Mouse (Mus musculus) lung, embryonic 16.5 days (tissue): ENCODE data around the gene Cpt1b. TPM values are rescaled to one million over a fixed set of nuclear protein-coding genes. Genes with fewer than 3 reads are reported as not detected.

Experiments used
- ATAC-seq: fragments of 200-750 bp; cut with Nextera tagmentation; 2 replicates; pipeline ENCODE4 v1.8.0; 2017; ENCODE audit warnings: low read depth, mild to moderate bottlenecking, moderate library complexity
- H3K27ac ChIP-seq: fragments of 300-500 bp; sonication (generic); 2 replicates; pipeline ENCODE4 v1.5.1; 2014; ENCODE audit warnings: mild to moderate bottlenecking, control low read depth, low read length
- H3K27me3 ChIP-seq: fragments of 300-500 bp; sonication (generic); 2 replicates; pipeline ENCODE4 v1.6.1; 2014; ENCODE audit warnings: low read depth, low read length, mixed read lengths; ENCODE audit not compliant: control insufficient read depth, insufficient read depth
- H3K36me3 ChIP-seq: fragments of 300-500 bp; sonication (generic); 2 replicates; pipeline ENCODE4 v1.6.1; 2014; ENCODE audit warnings: low read length; ENCODE audit not compliant: control insufficient read depth, insufficient read depth
- H3K4me1 ChIP-seq: fragments of 300-500 bp; sonication (generic); replicated peaks from 2 replicates; pipeline ENCODE4 v1.6.1; 2014; ENCODE audit warnings: low read length, mixed read lengths; ENCODE audit not compliant: control insufficient read depth, insufficient read depth
- H3K4me2 ChIP-seq: fragments of 300-500 bp; sonication (generic); 2 replicates; pipeline ENCODE4 v1.6.1; 2014; ENCODE audit warnings: low read depth, low read length, control low read depth
- H3K4me3 ChIP-seq: fragments of 300-500 bp; sonication (generic); 2 replicates; pipeline ENCODE4 v1.5.1; 2014; ENCODE audit warnings: mild to moderate bottlenecking, low read length, control low read depth
- H3K9ac ChIP-seq: fragments of 300-500 bp; sonication (generic); 2 replicates; pipeline ENCODE4 v1.6.1; 2014; ENCODE audit warnings: low read length, control low read depth
- H3K9me3 ChIP-seq: fragments of 300-500 bp; sonication (generic); 2 replicates; pipeline ENCODE4 v1.6.1; 2016; ENCODE audit warnings: low read length; ENCODE audit not compliant: control insufficient read depth
- WGBS: fragments of 180-500 bp; shearing (Covaris S2); extraction: QIAGEN DNeasy Blood & Tissue Kit; methylation state at CpG from one replicate; pipeline ENCODE4 v1.1.7; 2014; 5-methylcytosine and 5-hydroxymethylcytosine counted together
- polyA plus RNA-seq: library from polyadenylated mRNA; unstranded; fragments of >200 nt; fragmentation: Nextera tagmentation; extraction: Ambion mirVana; gene quantifications from 2 replicates; pipeline ENCODE4 v1.2.1, GENCODE M21; 2015

Gene Cpt1b
- 4.7 and 5.7 TPM in 2 replicates for polyA plus RNA-seq

DNA sequence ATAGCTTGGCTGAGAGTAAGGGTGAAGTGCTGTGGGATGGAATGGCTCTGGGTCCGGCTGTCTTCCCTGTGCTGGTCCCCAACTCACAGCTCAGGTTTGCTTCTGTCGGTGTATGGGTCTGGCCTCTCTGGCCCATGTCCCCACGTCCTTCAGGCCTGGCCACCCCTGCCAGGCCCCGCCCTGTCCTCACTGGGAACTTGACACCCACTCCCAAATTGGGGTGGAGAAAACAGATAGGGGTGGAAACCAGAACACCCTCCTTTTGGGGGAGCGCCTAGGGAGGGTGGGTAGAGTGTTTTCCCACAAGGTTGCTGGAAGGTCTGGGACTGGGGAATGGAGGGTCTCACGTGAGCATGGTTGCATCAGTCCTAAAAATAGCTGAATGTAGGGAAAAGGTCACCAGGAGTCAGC, at the start of gene Cpt1b:
Gene Cpt1b (minus strand): TSS at position 153 of the 411 bp plus-strand sequence.
- 39% methylated on average over 6 of the region's 6 CpGs for WGBS
- Histone ChIP-seq H3K36me3 (peaks cover 5% of the 10 kb centered on the region), H3K4me2 (no peak within 1 kb of the TSS), H3K4me1 (peaks cover 8% of the 10 kb centered on the region; the same call in 1 of the 2 replicates), H3K9me3 (no peaks in the 10 kb centered on the region), H3K4me3 (no peak within 1 kb of the TSS), H3K27ac (no peak within 1 kb of the TSS), H3K27me3 (no peaks in the 10 kb centered on the region), H3K9ac (no peak within 1 kb of the TSS)
- ATAC-seq, result no peak

DNA sequence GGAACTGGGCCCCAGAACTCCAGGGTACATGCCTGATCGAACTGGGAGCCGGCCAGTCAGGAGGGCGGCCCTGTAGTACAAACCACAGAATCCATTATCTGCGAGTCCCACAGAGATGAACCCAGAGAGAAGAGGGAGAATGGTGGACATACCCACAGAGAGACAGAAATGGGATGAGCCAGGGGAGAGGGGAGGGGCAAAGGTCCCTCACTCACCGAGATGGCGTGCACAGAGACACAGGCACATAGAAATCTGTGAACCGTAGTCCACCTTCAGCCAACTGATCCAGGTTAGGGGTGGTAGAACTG, 49.6 kb upstream of the Cpt1b start:
- peak overlapping the region; percentile 71 for H3K4me3 ChIP-seq
- 88% methylated on average over 7 of the region's 7 CpGs for WGBS
- H3K9ac ChIP-seq, result peak overlapping the region; percentile 76
- H3K4me2 ChIP-seq, result peak overlapping the region; percentile 88
- H3K36me3 ChIP-seq, result no peaks in the 10 kb centered on the region
- no peaks in the 10 kb centered on the region for H3K27me3 ChIP-seq
- H3K4me1 ChIP-seq, result peaks cover 8% of the 10 kb centered on the region
- no peak overlapping the region for H3K27ac ChIP-seq
- no peaks in the 10 kb centered on the region for H3K9me3 ChIP-seq
- ATAC-seq, result no peak

GRCm38 (mm10) chr15:89474596-89475292, 49.1 kb upstream of the Cpt1b start:
- no peak overlapping the region for H3K4me2 ChIP-seq
- no peaks in the 10 kb centered on the region for H3K27me3 ChIP-seq
- H3K36me3 ChIP-seq, result no peaks in the 10 kb centered on the region
- no peak overlapping the region for H3K9ac ChIP-seq
- H3K4me1 ChIP-seq, result peaks cover 8% of the 10 kb centered on the region
- no peak for ATAC-seq
- H3K4me3 ChIP-seq, result no peak overlapping the region
- WGBS, result 88% methylated on average over 19 of the region's 19 CpGs
- H3K9me3 ChIP-seq, result no peaks in the 10 kb centered on the region
- H3K27ac ChIP-seq, result no peak overlapping the region

DNA sequence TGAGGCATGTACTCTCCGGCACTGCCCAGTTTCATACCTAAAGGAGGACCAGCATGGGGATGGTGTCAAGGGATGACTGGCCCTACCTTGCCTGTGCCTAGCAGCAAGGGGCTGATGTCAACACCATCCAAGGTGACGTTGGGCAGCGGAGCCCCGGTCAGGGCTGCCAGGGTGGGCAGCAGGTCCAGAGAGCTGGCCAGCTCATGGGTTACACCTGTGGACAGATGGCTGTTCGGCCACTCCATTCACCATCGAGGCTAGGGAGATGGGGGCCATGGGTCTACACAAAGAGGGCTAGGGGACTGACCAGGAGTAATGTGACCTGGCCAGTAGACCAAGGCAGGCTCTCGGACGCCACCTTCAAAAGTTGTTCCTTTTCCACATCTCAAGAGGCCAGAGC, 48.3 kb upstream of the Cpt1b start:
- Histone ChIP-seq H3K4me2 (no peak overlapping the region), H3K27me3 (no peaks in the 10 kb centered on the region), H3K4me3 (no peak overlapping the region), H3K4me1 (peaks cover 8% of the 10 kb centered on the region), H3K36me3 (no peaks in the 10 kb centered on the region), H3K9ac (no peak overlapping the region), H3K9me3 (no peaks in the 10 kb centered on the region), H3K27ac (no peak overlapping the region)
- ATAC-seq, result no peak
- WGBS, result 93% methylated on average over 8 of the region's 8 CpGs

GRCm38 (mm10) chr15:89473370-89473769, 47.7 kb upstream of the Cpt1b start:
- H3K9ac ChIP-seq, result no peak overlapping the region
- no peak overlapping the region for H3K4me3 ChIP-seq
- H3K9me3 ChIP-seq, result no peaks in the 10 kb centered on the region
- H3K27me3 ChIP-seq, result no peaks in the 10 kb centered on the region
- H3K27ac ChIP-seq, result no peak overlapping the region
- ATAC-seq, result no peak
- peaks cover 8% of the 10 kb centered on the region for H3K4me1 ChIP-seq
- H3K36me3 ChIP-seq, result no peaks in the 10 kb centered on the region
- no peak overlapping the region for H3K4me2 ChIP-seq
- 76% methylated on average over 9 of the region's 9 CpGs for WGBS

DNA sequence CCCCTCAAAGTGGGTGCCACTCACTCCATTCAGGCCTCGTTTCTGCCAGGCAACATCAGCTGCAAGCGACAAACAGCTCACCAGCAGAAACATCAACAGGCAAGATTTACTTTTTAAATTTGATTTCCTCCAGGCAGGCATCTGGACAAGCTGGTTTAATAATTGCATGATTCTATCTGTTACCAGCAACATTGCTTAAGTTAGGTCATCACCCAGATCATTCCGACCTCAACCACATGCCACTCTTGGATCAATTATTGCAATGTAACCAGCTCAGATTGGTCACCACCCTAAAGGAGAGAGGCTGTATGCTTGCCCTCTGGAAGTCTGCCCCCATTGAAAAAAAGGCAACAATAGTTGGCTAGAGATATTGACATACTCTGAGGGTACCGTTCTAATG, 45.8 kb upstream of the Cpt1b start:
- H3K4me2 ChIP-seq, result no peak overlapping the region
- no peak overlapping the region for H3K27ac ChIP-seq
- H3K9ac ChIP-seq, result no peak overlapping the region
- no peak overlapping the region for H3K4me3 ChIP-seq
- peaks cover 5% of the 10 kb centered on the region for H3K4me1 ChIP-seq
- 82% methylated on average over 4 of the region's 4 CpGs for WGBS
- H3K36me3 ChIP-seq, result no peaks in the 10 kb centered on the region
- no peaks in the 10 kb centered on the region for H3K9me3 ChIP-seq
- no peak for ATAC-seq
- H3K27me3 ChIP-seq, result no peaks in the 10 kb centered on the region

- no peak for ATAC-seq
- Histone ChIP-seq H3K27me3 (no peaks in the 10 kb centered on the region), H3K4me3 (no peak overlapping the region), H3K27ac (no peak overlapping the region), H3K9ac (no peak overlapping the region), H3K36me3 (no peaks in the 10 kb centered on the region), H3K9me3 (no peaks in the 10 kb centered on the region), H3K4me2 (no peak overlapping the region), H3K4me1 (no peaks in the 10 kb centered on the region)
- 36% methylated on average over 2 of the region's 2 CpGs for WGBS
These were observed 42.9 kb upstream of the Cpt1b start for GRCm38 (mm10) chr15:89468577-89468976.

DNA sequence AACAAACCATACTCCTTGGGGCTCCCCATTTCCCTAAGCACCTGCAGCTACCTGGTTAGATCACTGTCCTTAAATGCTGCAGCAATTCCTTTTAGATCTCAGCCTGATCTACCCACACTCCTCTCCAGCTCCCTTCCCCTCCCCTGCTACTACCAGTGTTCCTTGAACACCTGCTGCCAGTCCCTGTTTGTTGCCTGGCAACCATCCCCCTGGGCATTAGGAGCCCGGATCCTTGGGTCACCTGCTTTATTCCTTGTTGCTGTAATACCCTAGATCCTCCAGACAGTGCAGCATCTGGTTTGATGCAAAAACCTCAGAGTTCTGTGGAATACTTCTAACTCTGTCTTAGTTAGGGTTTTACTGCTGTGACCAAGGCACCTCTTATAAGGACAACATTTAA, 39.4 kb upstream of the Cpt1b start:
- ATAC-seq, result no peak
- Histone ChIP-seq H3K9ac (no peak overlapping the region), H3K27ac (no peak overlapping the region), H3K4me1 (no peaks in the 10 kb centered on the region), H3K9me3 (no peaks in the 10 kb centered on the region), H3K36me3 (no peaks in the 10 kb centered on the region), H3K4me2 (no peak overlapping the region), H3K4me3 (no peak overlapping the region), H3K27me3 (no peaks in the 10 kb centered on the region)
- 7% methylated on average over 1 of the region's 1 CpGs for WGBS

DNA sequence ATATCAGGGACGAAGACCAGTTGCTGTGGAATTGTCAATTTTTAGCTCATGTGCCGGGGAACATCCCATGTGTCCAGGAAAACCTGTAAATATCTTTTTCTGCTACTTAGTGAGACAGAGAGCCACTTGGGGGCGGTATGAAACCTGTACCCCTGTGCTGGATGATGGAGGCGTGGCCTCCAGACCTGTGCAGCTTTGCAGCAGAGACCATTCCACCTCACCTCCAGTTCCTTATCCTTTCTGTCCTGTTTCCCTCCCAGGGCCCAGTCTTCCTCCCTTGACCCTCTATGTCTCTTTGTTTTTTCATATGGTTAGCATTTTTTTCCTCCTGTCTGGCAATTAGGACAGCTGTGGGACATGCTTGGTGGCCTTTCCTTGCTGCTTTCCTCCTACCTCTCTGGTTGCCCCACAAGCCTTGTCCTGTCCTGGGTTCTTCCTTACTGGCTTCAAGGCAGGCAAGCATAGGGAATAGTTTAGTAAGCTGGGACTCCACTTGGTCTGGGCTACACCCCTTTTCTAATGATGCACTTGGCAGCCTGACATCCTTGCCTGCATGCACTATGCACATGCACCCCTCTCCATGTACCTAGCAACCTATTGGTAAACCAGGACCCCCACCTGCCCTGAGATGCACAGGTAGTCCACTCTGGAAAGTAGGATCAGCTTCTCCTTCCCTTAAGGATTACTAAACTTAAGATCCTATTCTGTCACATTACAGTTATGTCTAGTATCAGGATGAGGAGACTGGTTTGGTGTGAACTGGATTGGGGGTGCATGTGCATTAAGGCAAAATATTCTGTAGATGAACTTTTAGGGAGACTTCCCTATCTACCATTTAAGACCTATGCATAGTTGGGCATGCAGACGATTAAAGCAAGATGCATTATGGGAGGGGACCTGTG, 37.9 kb upstream of the Cpt1b start:
- Histone ChIP-seq H3K36me3 (no peaks in the 10 kb centered on the region), H3K27me3 (no peaks in the 10 kb centered on the region), H3K27ac (no peak overlapping the region), H3K9ac (no peak overlapping the region), H3K4me2 (no peak overlapping the region), H3K4me3 (no peak overlapping the region), H3K9me3 (no peaks in the 10 kb centered on the region), H3K4me1 (no peaks in the 10 kb centered on the region)
- ATAC-seq, result no peak
- WGBS, result 46% methylated on average over 5 of the region's 5 CpGs
